Mouse (Mus musculus) limb, embryonic 13.5 days (tissue): ENCODE data around the gene Ptprg. TPM values are rescaled to one million over a fixed set of nuclear protein-coding genes. Genes with fewer than 3 reads are reported as not detected.
A peak's percentile ranks its signal among the peaks of the same experiment; 100 is the strongest.

Experiments
- ATAC-seq: fragments of 200-750 bp; cut with Nextera tagmentation; 2 replicates; pipeline ENCODE4 v1.8.0; 2017; ENCODE audit warnings: low read depth, moderate number of reproducible peaks, moderate TSS enrichment; ENCODE audit not compliant: low FRiP score
- H3K27ac ChIP-seq: fragments of 300-500 bp; sonication (generic); 2 replicates; pipeline ENCODE4 v1.5.1; 2015; ENCODE audit warnings: inconsistent platforms, mild to moderate bottlenecking, moderate library complexity
- H3K27me3 ChIP-seq: fragments of 300-500 bp; sonication (generic); 2 replicates; pipeline ENCODE4 v1.6.1; 2015; ENCODE audit warnings: mild to moderate bottlenecking, inconsistent platforms
- H3K36me3 ChIP-seq: fragments of 300-500 bp; sonication (generic); 2 replicates; pipeline ENCODE4 v1.6.1; 2015; ENCODE audit warnings: inconsistent platforms, mild to moderate bottlenecking, moderate library complexity
- H3K4me1 ChIP-seq: fragments of 300-500 bp; sonication (generic); 2 replicates; pipeline ENCODE4 v1.6.1; 2015; ENCODE audit warnings: inconsistent platforms
- H3K4me2 ChIP-seq: fragments of 300-500 bp; sonication (generic); replicated peaks from 2 replicates; pipeline ENCODE4 v1.6.1; 2015; ENCODE audit warnings: inconsistent platforms, mild to moderate bottlenecking, moderate library complexity
- H3K4me3 ChIP-seq: fragments of 300-500 bp; sonication (generic); 2 replicates; pipeline ENCODE4 v1.5.1; 2015; ENCODE audit warnings: moderate library complexity, mild to moderate bottlenecking, inconsistent platforms
- H3K9ac ChIP-seq: fragments of 300-500 bp; sonication (generic); 2 replicates; pipeline ENCODE4 v1.6.1; 2015; ENCODE audit warnings: mild to moderate bottlenecking, inconsistent platforms
- H3K9me3 ChIP-seq: fragments of 300-500 bp; sonication (generic); 2 replicates; pipeline ENCODE4 v1.6.1; 2016; ENCODE audit warnings: inconsistent platforms
- WGBS: fragments of 180-500 bp; shearing (Covaris S2); methylation state at CpG from one replicate; pipeline ENCODE4 v1.1.7; 2015; 5-methylcytosine and 5-hydroxymethylcytosine counted together
- polyA plus RNA-seq: library from polyadenylated mRNA; unstranded; fragments of >200 nt; fragmentation: Nextera tagmentation; extraction: Ambion mirVana; gene quantifications from 2 replicates; pipeline ENCODE4 v1.2.1, GENCODE M21; 2015

Gene Ptprg
- polyA plus RNA-seq, 1 experiment from 2014 or later, result 38.4 TPM

GRCm38 (mm10) chr14:11965878-11966277 lies 412.5 kb downstream of the Ptprg start:
- Histone ChIP-seq H3K36me3 (no peaks in the 10 kb centered on the region), H3K4me3 (no peak overlapping the region), H3K27me3 (no peaks in the 10 kb centered on the region), H3K4me1 (peaks cover 9% of the 10 kb centered on the region; the same call in 1 of the 2 replicates), H3K4me2 (no peak overlapping the region), H3K27ac (no peak overlapping the region), H3K9me3 (no peaks in the 10 kb centered on the region), H3K9ac (no peak overlapping the region)
- 66% methylated on average over 5 of the region's 5 CpGs for whole genome bisulfite sequencing
- no peak for ATAC-seq

GRCm38 (mm10) chr14:11981764-11982163 lies 428.4 kb downstream of the Ptprg start:
- H3K9ac ChIP-seq, result no peak overlapping the region
- 35% methylated on average over 4 of the region's 4 CpGs for WGBS
- ATAC-seq, result no peak
- peaks cover 13% of the 10 kb centered on the region; the same call in 1 of the 2 replicates for H3K4me1 ChIP-seq
- H3K27ac ChIP-seq, result no peak overlapping the region
- H3K4me2 ChIP-seq, result no peak overlapping the region
- H3K27me3 ChIP-seq, result no peaks in the 10 kb centered on the region
- no peaks in the 10 kb centered on the region for H3K9me3 ChIP-seq
- no peak overlapping the region for H3K4me3 ChIP-seq
- H3K36me3 ChIP-seq, result no peaks in the 10 kb centered on the region

- no peak for ATAC-seq
- no peak overlapping the region for H3K9ac ChIP-seq
- no peak overlapping the region for H3K27ac ChIP-seq
- no peaks in the 10 kb centered on the region for H3K36me3 ChIP-seq
- H3K27me3 ChIP-seq, result no peaks in the 10 kb centered on the region
- H3K4me2 ChIP-seq, result no peak overlapping the region
- peaks cover 6% of the 10 kb centered on the region; the same call in 1 of the 2 replicates for H3K4me1 ChIP-seq
- no peak overlapping the region for H3K4me3 ChIP-seq
- 74% methylated on average over 9 of the region's 9 CpGs for WGBS
- H3K9me3 ChIP-seq, result no peaks in the 10 kb centered on the region
Observed at GRCm38 (mm10) chr14:11983031-11983430, 429.7 kb downstream of the Ptprg start.

- WGBS, result 62% methylated on average over 3 of the region's 3 CpGs
- Histone ChIP-seq H3K4me3 (no peak overlapping the region), H3K36me3 (no peaks in the 10 kb centered on the region), H3K9me3 (no peaks in the 10 kb centered on the region), H3K27me3 (no peaks in the 10 kb centered on the region), H3K27ac (no peak overlapping the region), H3K4me1 (peaks cover 13% of the 10 kb centered on the region), H3K4me2 (no peak overlapping the region), H3K9ac (no peak overlapping the region)
- ATAC-seq, result no peak
Observed at GRCm38 (mm10) chr14:11984086-11984485, 430.8 kb downstream of the Ptprg start.

- no peak overlapping the region for H3K4me2 ChIP-seq
- H3K4me1 ChIP-seq, result peaks cover 9% of the 10 kb centered on the region
- no peaks in the 10 kb centered on the region for H3K27me3 ChIP-seq
- H3K27ac ChIP-seq, result no peak overlapping the region
- 54% methylated on average over 2 of the region's 2 CpGs for WGBS
- H3K9ac ChIP-seq, result peak overlapping the region; percentile 8; the same call in 1 of the 2 replicates
- ATAC-seq, result no peak
- H3K9me3 ChIP-seq, result no peaks in the 10 kb centered on the region
- H3K4me3 ChIP-seq, result no peak overlapping the region
- no peaks in the 10 kb centered on the region for H3K36me3 ChIP-seq
Observed at GRCm38 (mm10) chr14:11988975-11989374, 435.6 kb downstream of the Ptprg start.

- no peak for ATAC-seq
- Histone ChIP-seq H3K27me3 (no peaks in the 10 kb centered on the region), H3K27ac (no peak overlapping the region), H3K9ac (no peak overlapping the region), H3K4me2 (no peak overlapping the region), H3K36me3 (no peaks in the 10 kb centered on the region), H3K4me3 (no peak overlapping the region), H3K9me3 (no peaks in the 10 kb centered on the region), H3K4me1 (peaks cover 9% of the 10 kb centered on the region)
- 60% methylated on average over 2 of the region's 2 CpGs for WGBS
Observed at GRCm38 (mm10) chr14:11991151-11991550, 437.8 kb downstream of the Ptprg start.

GRCm38 (mm10) chr14:11992111-11992510 lies 438.8 kb downstream of the Ptprg start:
- H3K4me1 ChIP-seq, result peaks cover 9% of the 10 kb centered on the region
- H3K4me2 ChIP-seq, result no peak overlapping the region
- H3K27me3 ChIP-seq, result no peaks in the 10 kb centered on the region
- ATAC-seq, result no peak
- H3K9me3 ChIP-seq, result no peaks in the 10 kb centered on the region
- H3K9ac ChIP-seq, result no peak overlapping the region
- no peak overlapping the region for H3K4me3 ChIP-seq
- 69% methylated on average over 4 of the region's 4 CpGs for WGBS
- no peaks in the 10 kb centered on the region for H3K36me3 ChIP-seq
- no peak overlapping the region for H3K27ac ChIP-seq

- 91% methylated on average over 6 of the region's 6 CpGs for WGBS
- no peak overlapping the region for H3K9ac ChIP-seq
- no peaks in the 10 kb centered on the region for H3K36me3 ChIP-seq
Observed at GRCm38 (mm10) chr14:11992534-11992933, 439.2 kb downstream of the Ptprg start.

GRCm38 (mm10) chr14:11997555-11997954 lies 444.2 kb downstream of the Ptprg start:
- 77% methylated on average over 6 of the region's 6 CpGs for WGBS
- H3K27ac ChIP-seq, result no peak overlapping the region
- H3K36me3 ChIP-seq, result no peaks in the 10 kb centered on the region
- H3K4me2 ChIP-seq, result no peak overlapping the region
- no peak overlapping the region for H3K9ac ChIP-seq
- ATAC-seq, result no peak
- H3K9me3 ChIP-seq, result no peaks in the 10 kb centered on the region
- H3K4me1 ChIP-seq, result no peaks in the 10 kb centered on the region
- no peak overlapping the region for H3K4me3 ChIP-seq
- no peaks in the 10 kb centered on the region for H3K27me3 ChIP-seq

More at GRCm38 (mm10) chr14:11992534-11992933, 439.2 kb downstream of the Ptprg start:
- ATAC-seq, result no peak
- Histone ChIP-seq H3K9me3 (no peaks in the 10 kb centered on the region), H3K4me1 (peaks cover 9% of the 10 kb centered on the region), H3K27me3 (no peaks in the 10 kb centered on the region), H3K4me3 (no peak overlapping the region), H3K4me2 (no peak overlapping the region), H3K27ac (no peak overlapping the region)

GRCm38 (mm10) chr14:11998464-11998863 lies 445.1 kb downstream of the Ptprg start:
- Histone ChIP-seq H3K4me1 (no peaks in the 10 kb centered on the region), H3K36me3 (no peaks in the 10 kb centered on the region), H3K4me2 (no peak overlapping the region), H3K9ac (no peak overlapping the region), H3K4me3 (no peak overlapping the region), H3K9me3 (no peaks in the 10 kb centered on the region), H3K27ac (no peak overlapping the region), H3K27me3 (no peaks in the 10 kb centered on the region)
- no peak for ATAC-seq
- 77% methylated on average over 4 of the region's 4 CpGs for WGBS

GRCm38 (mm10) chr14:12004061-12004460 lies 450.7 kb downstream of the Ptprg start:
- no peak overlapping the region for H3K4me3 ChIP-seq
- no peak overlapping the region for H3K27ac ChIP-seq
- H3K27me3 ChIP-seq, result no peaks in the 10 kb centered on the region
- no peak overlapping the region for H3K4me2 ChIP-seq
- 90% methylated on average over 4 of the region's 4 CpGs for WGBS
- no peaks in the 10 kb centered on the region for H3K4me1 ChIP-seq
- H3K9ac ChIP-seq, result no peak overlapping the region
- no peaks in the 10 kb centered on the region for H3K36me3 ChIP-seq
- no peak for ATAC-seq
- H3K9me3 ChIP-seq, result no peaks in the 10 kb centered on the region

- WGBS, result 76% methylated on average over 5 of the region's 5 CpGs
- peaks cover 8% of the 10 kb centered on the region; the same call in 1 of the 2 replicates for H3K4me1 ChIP-seq
- no peak overlapping the region for H3K4me3 ChIP-seq
- H3K36me3 ChIP-seq, result no peaks in the 10 kb centered on the region
- ATAC-seq, result no peak
- H3K27ac ChIP-seq, result no peak overlapping the region
- no peak overlapping the region for H3K4me2 ChIP-seq
- H3K27me3 ChIP-seq, result no peaks in the 10 kb centered on the region
- H3K9ac ChIP-seq, result no peak overlapping the region
- no peaks in the 10 kb centered on the region for H3K9me3 ChIP-seq
Observed at GRCm38 (mm10) chr14:12011766-12012165, 458.4 kb downstream of the Ptprg start.
